Mouse (Mus musculus): ENCODE measurements around the gene Hic1.
"Not testable (repeated sequence)": the region's sequence is repeated elsewhere in the genome, so short reads cannot be mapped to it uniquely, and the experiment has no call there.

- TF ChIP-seq POLR2A (IDR thresholded peaks at IDR 0.05; ENCODE audit: borderline replicate concordance, low read depth, low read length); CTCF (IDR thresholded peaks at IDR 0.05; ENCODE audit: low read depth, low read length): not testable (repeated sequence)
These were observed 5.3 kb upstream of the Hic1 start for GRCm38 (mm10) chr11:75174574-75174973.
